Mouse (Mus musculus) T-helper 17 cell (primary cell): Measurements from ENCODE around the gene Lsamp.

Source experiments
- in situ Hi-C, 2 experiments: fragments of 300-600 bp; cut with MboI, MseI; formaldehyde crosslinking; loops; 1 replicate in 1 of 2; 2 replicates in 1 of 2; pipeline ENCODE4 v1.15.1; 2025; ENCODE audit warnings: high pct_unique_total_duplicates in 2 of 2

Lsamp gene

DNA sequence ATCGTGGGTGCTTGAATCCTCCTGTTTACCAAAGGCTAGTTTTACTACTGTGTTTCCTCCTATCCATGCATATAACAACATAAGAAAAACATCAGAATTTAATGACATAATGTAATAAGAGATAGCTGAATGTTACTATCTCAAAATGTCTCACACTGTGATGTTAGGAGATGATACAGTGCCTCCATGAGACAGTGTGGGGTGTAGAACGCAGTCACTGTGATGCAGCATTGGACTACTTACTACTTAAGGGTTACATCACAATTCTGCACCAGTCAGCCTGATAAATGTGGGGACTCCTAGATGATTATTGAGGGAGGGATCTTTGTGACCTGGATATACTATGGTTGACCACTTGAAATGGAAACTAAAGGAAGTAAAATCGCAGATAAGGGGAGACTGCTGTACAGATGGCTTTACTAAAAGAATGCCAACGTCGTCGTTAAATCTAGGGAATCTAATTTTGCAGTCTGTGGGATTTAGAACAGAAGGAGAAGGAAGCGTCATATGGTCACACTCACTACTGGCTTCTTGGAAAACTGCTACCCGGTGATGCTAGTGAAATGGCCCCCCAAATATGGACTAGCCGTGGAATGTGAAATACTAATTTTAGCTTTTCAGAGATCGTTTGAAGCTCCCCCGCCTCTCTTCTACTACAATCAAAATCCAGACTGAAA lies 1762.2 kb downstream of the Lsamp start:
- in situ Hi-C loops, result no loop called here

DNA sequence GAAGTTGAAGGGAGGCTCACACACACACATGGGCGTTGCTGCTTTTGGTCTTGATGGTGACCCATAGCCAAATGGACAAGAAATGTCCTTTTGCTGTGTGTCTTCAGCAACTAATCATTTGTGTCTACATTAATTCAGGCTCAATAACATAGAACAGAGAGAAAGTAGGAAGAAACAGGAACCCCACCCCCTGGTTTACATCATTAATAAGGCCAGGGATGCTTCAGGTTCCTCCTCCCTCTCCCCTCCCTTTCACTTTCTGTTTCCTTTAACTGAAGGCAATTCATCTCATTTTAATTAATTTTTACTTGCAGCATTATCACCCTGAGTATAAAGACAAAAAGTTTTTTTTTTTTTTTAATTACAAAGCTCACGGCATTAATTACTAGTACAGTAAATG lies 1763.7 kb downstream of the Lsamp start:
- in situ Hi-C loops, result no loop called here

DNA sequence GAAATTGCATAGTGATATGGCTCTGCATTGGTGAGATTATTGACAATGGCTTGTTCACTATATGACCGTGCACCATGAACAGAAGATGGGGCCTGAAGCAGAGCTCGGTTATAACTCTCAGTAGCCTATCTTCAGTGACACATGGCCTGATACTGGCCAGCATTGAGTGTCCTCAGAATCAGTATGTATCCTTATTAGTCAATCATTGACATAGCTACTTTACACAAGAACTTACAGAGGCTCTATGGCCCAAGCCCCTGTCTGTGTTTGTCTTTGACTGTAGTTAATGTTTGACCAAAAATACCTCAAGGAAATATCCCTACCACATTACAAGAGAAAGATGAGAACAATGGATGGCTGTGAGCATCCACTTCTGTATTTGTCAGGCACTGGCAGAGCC lies 1764.6 kb downstream of the Lsamp start:
- in situ Hi-C loops, result no loop called here

DNA sequence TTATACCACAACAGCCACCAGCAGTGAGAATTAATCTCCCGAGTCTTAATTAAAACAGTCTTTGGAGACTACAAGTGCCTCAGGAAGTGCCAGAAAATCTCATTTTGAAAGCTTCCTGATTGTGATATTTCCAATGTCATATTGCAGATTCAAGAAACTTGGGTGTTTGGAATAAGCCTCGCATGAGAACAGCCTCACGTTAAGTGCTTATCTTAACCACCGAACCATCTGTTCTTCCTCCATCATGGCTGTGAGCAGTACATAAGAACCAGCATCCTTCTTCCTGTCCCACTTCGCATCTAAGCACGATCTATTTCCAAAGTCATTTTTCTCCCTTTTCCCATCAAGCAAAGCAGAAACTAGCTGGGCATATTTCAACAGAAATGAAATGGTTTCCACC lies 1780.1 kb downstream of the Lsamp start:
- in situ Hi-C loops, result no loop called here

DNA sequence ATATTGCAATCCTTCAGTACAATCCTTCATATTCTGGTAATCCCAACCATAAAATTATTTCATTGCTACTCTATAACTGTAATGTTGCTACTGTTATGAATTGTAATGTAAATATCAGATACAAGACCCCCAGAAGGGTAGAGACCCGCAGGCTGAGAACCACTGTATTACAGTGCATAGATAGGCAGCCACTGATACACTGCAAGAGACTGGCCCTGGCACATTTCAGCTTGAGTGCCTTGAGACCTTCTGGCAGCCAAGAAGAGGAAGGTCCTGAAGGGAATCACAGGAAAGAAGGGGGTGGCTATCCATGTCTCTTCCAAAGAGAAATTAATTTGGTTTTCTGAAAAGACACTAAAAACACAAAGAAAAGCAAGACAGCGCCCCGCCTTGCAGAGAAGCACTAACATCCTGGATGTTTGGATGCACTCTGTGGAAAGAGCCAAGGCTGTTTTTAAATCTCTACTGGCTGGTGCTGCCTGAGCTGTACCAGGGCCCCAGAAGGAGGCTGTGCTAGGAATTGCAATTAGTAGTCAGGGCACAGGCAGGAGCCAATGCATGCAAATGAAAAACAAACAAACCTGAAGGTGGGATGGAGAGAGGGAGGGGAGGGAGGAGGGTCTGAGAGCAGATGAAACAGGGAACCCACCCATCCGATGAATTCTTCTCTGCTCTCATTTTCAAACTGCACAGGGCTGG lies 1787.4 kb downstream of the Lsamp start:
- in situ Hi-C loops, result loop anchor here in 1 of 2 experiments (5.0 kb wide), 1 partner anchor 1189 kb away; no protein-coding TSS in a partner anchor

DNA sequence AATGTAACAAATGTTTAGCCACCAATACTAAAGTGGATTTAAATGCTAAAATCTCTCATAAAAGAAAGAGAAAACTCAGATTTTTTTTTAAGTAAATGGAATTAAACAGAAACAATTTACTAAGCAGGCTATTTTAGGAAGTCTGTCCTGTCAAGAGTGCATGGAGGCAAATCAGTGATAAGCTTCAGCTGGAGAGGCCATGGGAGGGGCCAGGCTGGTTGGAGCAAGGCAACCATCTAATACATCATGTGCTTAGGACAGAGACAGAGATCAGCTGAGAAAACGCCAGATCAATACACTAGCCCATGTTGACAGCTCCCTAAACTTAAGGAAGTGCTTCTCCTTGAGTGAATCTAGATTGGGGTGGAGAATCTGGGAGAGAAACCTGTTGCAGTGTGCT lies 1793.4 kb downstream of the Lsamp start:
- in situ Hi-C loops, result no loop called here

DNA sequence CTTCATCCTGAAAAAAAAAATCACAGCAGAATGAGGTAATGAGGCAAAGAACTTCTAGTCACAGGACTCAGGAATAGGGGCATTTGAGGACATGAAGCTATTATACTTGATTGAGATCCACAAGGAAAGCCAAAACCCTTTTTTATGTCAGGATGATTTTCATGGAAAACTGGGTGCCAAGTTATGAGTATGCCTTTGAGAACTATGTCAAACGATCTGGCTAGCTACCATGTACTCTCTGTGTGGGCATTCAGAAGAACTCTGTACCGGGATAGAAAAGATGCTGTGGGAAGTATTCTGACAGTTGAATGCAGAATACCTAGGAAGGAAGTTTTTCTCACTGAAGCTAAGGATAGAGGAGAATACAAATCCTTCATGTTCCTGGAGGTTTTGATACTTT lies 1801.4 kb downstream of the Lsamp start:
- in situ Hi-C loops, result loop anchor here in 1 of 2 experiments (10.0 kb wide), 1 partner anchor 1499 kb away; no protein-coding TSS in a partner anchor

DNA sequence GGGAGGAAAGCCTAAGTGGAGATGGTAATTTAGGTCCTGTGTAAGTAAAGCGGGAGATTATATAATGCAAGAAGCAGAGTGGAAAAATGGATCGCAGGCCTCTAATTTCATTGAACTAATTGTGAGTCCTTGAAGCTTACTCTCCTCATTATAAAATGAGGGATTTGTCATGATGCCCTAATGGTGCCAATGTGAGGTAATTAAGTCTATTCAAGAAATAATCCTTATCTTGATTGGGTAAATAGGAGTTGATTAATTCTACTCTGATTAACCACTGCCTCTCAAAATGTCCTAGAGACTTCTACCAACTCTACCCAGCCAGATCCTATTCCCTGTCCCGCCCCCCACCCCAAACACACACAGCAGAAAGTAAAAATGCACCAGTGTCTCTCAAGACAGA lies 1802.5 kb downstream of the Lsamp start:
- in situ Hi-C loops, result loop anchor here in 1 of 2 experiments (10.0 kb wide), 1 partner anchor 1498 kb away; no protein-coding TSS in a partner anchor

DNA sequence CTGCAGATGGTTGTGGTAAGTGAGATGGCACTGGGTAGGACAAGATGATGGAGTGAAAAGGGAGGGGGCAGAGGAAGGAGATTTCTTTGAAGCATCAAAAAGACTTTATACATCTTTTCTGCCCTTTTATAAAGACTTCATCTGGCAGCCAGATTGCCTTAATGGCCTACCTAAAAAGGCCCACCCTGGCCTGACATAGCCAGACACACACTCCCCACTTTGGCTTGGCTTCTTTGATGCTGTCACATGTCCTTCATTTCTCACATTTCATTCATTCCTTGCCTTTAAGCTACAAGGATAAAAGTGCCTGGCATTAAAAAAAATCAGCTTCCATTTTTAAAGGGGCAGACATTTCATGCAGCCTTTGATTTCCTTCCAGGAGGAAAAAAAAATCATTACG lies 1803.0 kb downstream of the Lsamp start:
- in situ Hi-C loops, result loop anchor here in 1 of 2 experiments (10.0 kb wide), 1 partner anchor 1498 kb away; no protein-coding TSS in a partner anchor

DNA sequence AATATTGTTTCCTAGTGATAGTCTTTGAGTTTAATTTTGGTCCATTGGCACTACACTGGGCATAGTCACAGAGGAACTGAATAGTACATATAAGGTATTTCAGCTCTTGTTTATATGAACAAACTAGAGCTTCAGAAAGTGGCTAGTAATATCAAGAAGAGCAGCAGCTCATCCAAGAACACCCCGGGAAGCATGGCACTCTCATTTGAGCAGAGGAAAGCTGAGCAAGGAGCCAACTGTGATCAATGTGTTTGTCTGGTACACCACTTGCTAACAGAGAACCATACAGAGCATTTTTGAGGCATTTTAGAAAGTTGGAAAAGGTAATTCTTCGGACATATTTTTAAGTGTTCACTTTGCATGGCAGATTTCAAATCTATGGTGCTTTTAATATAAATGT lies 1805.9 kb downstream of the Lsamp start:
- in situ Hi-C loops, result no loop called here

DNA sequence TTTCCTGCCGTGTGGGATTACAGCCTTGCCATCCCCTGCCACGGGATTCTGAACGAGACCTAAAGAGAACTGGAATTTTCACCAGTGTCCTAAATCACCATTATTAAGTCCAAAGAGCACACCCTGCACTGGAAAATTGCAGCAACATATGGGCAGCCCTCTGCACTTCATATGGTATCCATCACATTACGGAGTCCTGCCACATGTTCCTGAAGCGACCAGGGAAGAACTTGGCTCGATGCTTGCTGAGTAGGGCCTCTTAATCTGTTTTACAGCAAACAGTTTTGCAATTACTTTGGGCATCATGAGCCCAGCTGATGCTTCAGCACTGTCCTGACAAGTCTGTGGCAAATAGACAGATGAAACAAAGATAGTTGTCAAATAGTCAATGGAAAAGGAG lies 1836.2 kb downstream of the Lsamp start:
- in situ Hi-C loops, result no loop called here

DNA sequence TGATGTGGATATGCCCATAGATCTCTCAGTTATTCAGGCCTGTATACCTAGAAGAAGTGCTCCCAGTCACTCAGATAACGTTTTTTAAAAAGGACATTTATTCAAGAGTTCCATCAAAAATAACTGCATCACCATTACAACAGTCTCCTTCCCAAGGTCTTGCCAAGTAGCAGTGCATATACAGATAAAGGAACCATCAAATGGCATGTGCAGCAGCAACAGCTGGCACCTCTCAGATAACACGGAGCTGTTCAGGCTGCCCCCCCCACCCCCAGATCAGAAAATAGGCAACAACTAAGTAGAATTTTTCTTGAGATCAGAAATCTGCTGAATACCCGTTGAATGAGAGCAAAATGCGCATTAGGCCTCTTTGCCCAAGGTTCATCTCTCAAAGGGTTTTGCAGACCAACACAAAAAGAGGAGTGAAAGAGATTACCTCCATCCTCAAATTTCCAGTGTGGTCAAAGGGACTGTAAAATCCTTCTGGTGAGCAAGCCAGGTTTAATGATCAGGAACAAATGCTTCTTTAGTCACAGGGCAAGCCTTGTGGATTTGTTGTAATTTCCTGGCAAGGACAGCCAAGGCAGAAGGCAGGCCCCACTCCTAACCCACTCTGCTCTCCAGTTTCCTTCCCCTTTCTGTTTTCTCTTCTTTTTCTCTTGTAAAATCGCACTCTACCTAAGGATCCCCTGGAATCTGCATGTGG lies 1842.9 kb downstream of the Lsamp start:
- in situ Hi-C loops, result no loop called here

DNA sequence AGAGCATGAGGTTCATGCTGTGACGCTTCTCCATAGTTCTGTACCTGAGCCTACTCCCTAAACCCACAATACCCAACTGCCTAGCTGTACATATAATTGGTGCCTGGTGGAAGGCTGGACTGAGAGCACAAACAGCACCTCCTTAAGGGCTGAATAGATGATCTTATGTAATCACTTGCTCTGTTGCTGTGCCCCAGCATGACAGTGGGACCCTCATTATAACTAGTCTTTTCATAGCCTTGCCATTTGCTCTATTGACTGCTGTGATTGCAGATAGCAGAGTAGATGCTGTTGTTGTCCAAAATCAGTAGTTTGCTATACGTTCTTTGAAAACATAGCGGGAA lies 1843.4 kb downstream of the Lsamp start:
- in situ Hi-C loops, result no loop called here

DNA sequence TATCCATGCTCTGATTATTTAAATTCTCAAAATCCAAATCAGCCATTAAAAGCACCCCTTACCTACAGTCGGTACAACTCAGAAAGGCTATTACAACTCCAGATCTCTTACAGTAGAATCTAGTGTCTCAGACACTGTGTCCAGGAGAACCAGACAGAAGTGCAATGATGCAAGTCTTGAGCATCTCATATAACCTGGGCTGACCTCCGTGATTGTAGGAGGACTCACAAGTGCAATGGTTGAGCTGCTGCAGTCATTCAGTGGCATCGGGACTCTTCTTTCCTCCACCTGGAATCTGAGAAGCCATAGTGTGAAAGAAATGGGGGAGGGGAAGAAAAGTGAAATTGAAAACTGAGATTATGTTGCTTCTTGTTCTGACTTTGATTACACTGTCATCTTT lies 1850.5 kb downstream of the Lsamp start:
- in situ Hi-C loops, result no loop called here

DNA sequence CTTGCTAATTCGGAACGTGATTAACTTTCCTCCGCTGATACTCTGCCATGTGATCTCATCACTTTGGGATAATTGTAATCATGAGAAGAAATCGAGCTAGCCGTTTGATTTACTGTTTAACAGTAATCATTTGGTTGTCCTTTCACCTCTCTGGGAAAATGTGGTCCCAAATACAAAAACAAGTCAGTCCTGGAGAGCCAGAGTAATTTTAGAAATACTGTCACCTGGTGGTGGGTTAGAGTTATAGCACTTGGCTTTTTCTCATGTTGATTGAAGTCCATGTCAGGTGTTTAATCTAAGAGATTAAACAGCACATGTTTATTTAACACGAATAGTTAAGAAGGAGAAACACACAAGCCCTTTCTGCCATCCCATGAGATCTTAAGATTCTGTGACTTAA lies 1851.6 kb downstream of the Lsamp start:
- in situ Hi-C loops, result no loop called here

DNA sequence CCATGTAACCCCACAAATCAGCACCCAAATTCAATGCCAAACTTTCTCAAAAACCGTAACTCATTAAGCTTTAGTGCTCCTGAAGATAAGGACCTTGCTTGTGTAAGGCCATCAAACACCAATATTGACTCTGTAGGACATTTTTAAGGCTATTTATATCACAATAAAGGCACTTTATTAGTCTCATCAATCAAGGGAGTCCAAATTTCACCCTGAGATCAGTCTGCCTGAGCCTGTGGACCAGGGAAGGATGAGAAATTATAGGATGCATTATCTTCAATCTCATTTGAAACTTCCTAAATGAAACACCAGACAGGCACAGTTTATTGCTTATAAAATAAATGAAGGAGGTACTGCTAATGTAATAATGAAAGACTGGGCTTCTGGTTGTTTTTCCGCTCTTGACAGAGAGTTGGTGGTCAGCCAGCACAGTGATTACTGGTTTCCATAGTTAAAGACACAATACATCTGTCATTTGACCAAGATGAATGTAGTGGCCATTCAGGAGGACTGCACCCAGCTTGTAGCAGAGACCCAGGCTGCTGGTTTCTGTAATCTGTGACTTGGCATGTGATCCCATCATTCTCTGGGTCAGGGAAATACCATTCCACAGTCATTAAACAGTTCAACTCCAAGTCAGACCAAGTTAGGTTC lies 1855.7 kb downstream of the Lsamp start:
- in situ Hi-C loops, result no loop called here

DNA sequence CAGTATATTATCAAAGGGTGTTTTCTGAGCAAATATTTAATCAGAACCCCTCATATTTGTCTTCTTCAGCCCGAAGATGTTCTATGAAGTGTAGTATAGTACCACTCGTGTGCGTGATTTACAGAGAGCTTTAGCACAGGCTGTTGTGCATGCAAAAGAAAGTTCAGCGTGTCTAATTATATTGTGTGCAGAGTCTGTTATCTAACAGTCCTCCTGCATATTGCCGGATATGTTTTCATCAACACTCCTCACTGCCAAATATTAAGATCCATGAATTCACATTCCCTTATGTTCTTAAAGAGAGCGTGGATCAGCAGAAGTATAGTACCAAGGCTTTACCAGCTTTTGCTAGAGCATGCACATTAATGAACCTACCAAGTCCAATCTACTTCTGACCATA lies 1862.7 kb downstream of the Lsamp start:
- in situ Hi-C loops, result no loop called here

DNA sequence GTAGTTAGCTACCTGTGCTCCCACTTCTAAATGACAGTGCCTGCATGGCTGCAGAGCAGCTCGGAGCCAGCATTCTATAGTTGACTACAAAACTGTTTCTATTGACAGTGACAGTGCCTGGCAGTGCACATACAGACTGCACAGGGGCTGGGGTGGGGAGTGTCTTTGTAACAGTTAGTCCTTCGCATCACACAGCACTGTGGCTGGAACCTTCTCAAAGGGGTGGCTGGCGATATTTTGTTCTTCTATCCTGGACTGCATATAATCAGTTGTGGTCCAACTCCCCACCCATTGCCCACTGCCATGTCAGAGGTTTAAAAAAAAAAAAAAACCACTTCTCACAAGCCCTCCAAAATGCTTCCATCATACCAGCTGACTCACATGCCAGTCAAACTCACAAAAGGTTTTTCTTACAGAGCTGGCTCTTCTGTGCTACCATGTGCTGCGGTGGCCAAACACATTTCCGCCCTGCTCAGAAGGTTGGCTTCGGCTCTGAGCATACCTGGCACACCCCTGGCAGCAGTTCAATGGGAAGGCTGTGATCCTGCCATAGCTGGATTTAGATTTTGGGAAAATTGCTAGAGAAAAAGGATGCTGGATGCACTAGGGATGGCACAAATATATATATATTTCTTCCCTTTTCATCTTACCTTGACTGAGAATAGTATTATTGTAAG lies 1887.9 kb downstream of the Lsamp start:
- in situ Hi-C loops, result no loop called here

DNA sequence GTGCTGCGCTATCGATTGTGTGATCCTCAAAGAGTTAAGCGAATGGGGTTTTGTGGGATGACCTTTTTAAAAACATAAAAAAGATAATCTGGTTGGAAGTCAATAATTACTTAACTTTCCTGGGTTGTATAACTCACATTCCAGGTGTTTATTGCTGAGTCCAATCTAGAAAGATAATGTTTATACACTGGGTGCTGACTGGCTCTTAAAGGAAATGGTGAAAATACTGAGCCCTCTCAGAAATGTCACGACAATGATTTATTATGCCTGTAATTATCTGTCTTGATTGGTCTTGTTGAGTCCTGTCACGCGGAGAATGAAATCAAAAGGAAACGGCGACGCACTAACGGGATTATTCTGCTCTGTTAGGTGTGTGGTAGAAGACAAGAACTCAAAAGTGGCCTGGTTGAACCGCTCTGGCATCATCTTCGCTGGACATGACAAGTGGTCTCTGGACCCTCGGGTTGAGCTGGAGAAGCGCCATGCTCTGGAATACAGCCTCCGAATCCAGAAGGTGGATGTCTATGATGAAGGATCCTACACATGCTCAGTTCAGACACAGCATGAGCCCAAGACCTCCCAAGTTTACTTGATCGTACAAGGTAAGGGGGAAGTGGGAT lies 1904.5 kb downstream of the Lsamp start:
- in situ Hi-C loops, result no loop called here

DNA sequence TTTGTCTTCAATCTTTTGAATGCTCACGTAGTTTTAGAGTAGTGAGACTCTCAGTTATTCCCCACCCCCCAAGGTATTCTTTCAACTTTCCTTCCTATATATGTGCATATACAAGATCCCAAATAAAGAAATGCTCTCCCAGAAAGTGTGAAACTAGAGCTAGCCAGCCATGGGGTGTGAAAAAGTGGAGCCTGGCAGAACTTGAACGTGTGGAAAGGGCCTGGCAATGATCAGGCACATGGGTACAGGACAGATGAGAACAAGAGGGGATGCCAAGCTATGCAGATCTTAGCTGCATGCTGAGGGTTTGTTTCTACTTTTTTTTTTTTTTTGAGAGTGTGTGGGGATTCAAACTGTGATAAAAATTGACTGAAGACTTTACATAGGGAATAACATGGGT lies 1916.6 kb downstream of the Lsamp start:
- in situ Hi-C loops, result loop anchor here in 1 of 2 experiments (5.0 kb wide), 1 partner anchor 83 kb away; no protein-coding TSS in a partner anchor

DNA sequence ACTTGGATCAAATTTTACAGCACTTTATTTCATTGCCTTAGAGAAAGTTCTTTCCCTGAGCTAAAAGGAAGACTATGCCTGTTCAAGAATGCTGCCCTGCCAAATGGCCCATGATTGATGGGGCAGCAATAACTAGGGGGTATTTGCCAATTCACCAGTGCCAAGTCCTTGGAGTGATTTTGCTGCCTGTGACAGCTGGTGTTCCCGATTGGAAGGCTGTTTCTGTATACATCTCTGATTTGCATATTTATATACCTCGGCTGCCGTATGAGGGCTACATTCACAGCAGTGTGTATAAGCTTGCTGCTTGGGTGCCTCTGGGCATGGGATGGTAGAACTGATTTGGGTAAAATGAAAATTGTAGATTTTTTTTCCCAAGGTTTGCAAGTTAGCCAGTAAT lies 1919.5 kb downstream of the Lsamp start:
- in situ Hi-C loops, result loop anchor here in 1 of 2 experiments (5.0 kb wide), 1 partner anchor 86 kb away; no protein-coding TSS in a partner anchor
